Mouse (Mus musculus): ENCODE results near the gene Trmt13. TPM values are rescaled to one million over a fixed set of nuclear protein-coding genes. Genes with fewer than 3 reads are reported as not detected.
"Not testable (repeated sequence)": the region's sequence is repeated elsewhere in the genome, so short reads cannot be mapped to it uniquely, and the experiment has no call there.

Trmt13 gene
- polyA plus RNA-seq, 1 experiment: 17.7 TPM

- Histone ChIP-seq H3K27ac (ENCODE audit: insufficient read depth, low read depth, low read length) (peak within 1 kb of the TSS; percentile 28), H3K4me3 (ENCODE audit: insufficient read depth, low read length) (peak within 1 kb of the TSS; percentile 29), H3K4me1 (ENCODE audit: control insufficient read depth, insufficient read depth, low read length) (peaks cover 16% of the 10 kb centered on the region)
- TF ChIP-seq POLR2A (IDR thresholded peaks at IDR 0.05; ENCODE audit: borderline replicate concordance, low read depth, low read length) (no peak), CTCF (IDR thresholded peaks at IDR 0.05; ENCODE audit: low read depth, low read length) (no peak)
Measured at GRCm38 (mm10) chr3:116562408-116563094, 51.8 kb downstream of the Trmt13 start, which contains the start of gene Lrrc39. Lrrc39 (plus strand) TSS chr3:116562973.

GRCm38 (mm10) chr3:116561315-116561714, 53.1 kb downstream of the Trmt13 start:
- not testable (repeated sequence) for H3K27ac ChIP-seq (ENCODE audit: insufficient read depth, low read depth, low read length); H3K4me3 ChIP-seq (ENCODE audit: insufficient read depth, low read length)

DNA sequence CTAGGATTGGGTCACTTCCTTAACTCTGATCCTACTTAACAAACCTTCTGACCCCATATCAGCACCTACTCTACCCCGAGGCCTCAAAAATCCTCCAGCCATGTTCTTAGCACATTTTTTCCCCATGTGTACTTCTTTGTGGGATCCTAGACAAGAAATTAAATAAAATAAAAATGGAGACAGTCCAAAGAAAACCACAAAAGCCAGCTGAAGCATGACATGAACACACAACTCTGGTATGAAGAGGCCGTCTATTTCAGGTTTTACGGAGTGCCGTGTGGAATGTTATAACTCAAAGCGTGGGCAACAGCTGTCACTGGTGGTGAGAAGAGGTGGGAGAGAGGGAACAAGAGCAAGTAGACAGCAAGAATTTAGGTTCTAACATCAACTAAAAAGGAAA, 63.0 kb downstream of the Trmt13 start:
- Histone ChIP-seq H3K27ac (ENCODE audit: insufficient read depth, low read depth, low read length) (no peak overlapping the region), H3K4me1 (ENCODE audit: control insufficient read depth, insufficient read depth, low read length) (no peaks in the 10 kb centered on the region), H3K4me3 (ENCODE audit: insufficient read depth, low read length) (no peak overlapping the region)
- TF ChIP-seq CTCF (IDR thresholded peaks at IDR 0.05; ENCODE audit: low read depth, low read length): no peak
- TF ChIP-seq POLR2A (IDR thresholded peaks at IDR 0.05; ENCODE audit: borderline replicate concordance, low read depth, low read length): no peak

More at GRCm38 (mm10) chr3:116561315-116561714, 53.1 kb downstream of the Trmt13 start:
- peaks cover 16% of the 10 kb centered on the region for H3K4me1 ChIP-seq (ENCODE audit: control insufficient read depth, insufficient read depth, low read length)

- H3K4me3 ChIP-seq (ENCODE audit: insufficient read depth, low read length): no peak overlapping the region
- no peak overlapping the region for H3K27ac ChIP-seq (ENCODE audit: insufficient read depth, low read depth, low read length)
- peaks cover 7% of the 10 kb centered on the region for H3K4me1 ChIP-seq (ENCODE audit: control insufficient read depth, insufficient read depth, low read length)
- TF ChIP-seq CTCF (IDR thresholded peaks at IDR 0.05; ENCODE audit: low read depth, low read length) (no peak), POLR2A (IDR thresholded peaks at IDR 0.05; ENCODE audit: borderline replicate concordance, low read depth, low read length) (no peak)
Measured at GRCm38 (mm10) chr3:116547430-116547829, 67.0 kb downstream of the Trmt13 start.

- Histone ChIP-seq H3K4me3 (ENCODE audit: insufficient read depth, low read length) (no peak overlapping the region), H3K27ac (ENCODE audit: insufficient read depth, low read depth, low read length) (peak overlapping the region; percentile 18), H3K4me1 (ENCODE audit: control insufficient read depth, insufficient read depth, low read length) (peaks cover 13% of the 10 kb centered on the region)
- TF ChIP-seq POLR2A (IDR thresholded peaks at IDR 0.05; ENCODE audit: borderline replicate concordance, low read depth, low read length): no peak
- no peak for TF ChIP-seq CTCF (IDR thresholded peaks at IDR 0.05; ENCODE audit: low read depth, low read length)
Measured at GRCm38 (mm10) chr3:116542532-116542931, 71.9 kb downstream of the Trmt13 start.

DNA sequence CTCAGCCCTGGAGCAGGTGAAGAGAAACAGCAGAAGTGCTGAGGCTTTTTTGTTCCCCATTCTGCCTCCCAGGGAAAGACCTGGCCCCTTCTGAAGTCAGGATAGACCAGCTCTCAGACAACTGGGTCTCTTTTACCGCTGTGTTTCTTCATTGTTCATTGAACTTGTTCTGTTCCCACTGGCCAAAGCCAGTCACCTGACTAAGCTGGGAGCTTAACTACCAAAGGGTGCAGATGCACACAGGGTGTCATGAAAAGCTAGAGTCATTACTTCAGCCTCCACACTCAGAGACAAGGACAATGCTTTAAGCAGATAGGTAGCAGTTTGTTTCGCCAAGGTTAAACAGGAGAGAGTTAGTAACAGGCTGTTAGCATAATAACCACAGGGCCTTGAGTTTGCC, 72.3 kb downstream of the Trmt13 start:
- TF ChIP-seq POLR2A (IDR thresholded peaks at IDR 0.05; ENCODE audit: borderline replicate concordance, low read depth, low read length): no peak
- H3K4me1 ChIP-seq (ENCODE audit: control insufficient read depth, insufficient read depth, low read length): peaks cover 13% of the 10 kb centered on the region
- peak overlapping the region; percentile 18 for H3K27ac ChIP-seq (ENCODE audit: insufficient read depth, low read depth, low read length)
- H3K4me3 ChIP-seq (ENCODE audit: insufficient read depth, low read length): no peak overlapping the region

- TF ChIP-seq CTCF (IDR thresholded peaks at IDR 0.05; ENCODE audit: low read depth, low read length) (no peak), POLR2A (IDR thresholded peaks at IDR 0.05; ENCODE audit: borderline replicate concordance, low read depth, low read length) (no peak)
- Histone ChIP-seq H3K4me1 (ENCODE audit: control insufficient read depth, insufficient read depth, low read length) (peaks cover 4% of the 10 kb centered on the region), H3K27ac (ENCODE audit: insufficient read depth, low read depth, low read length) (no peak overlapping the region), H3K4me3 (ENCODE audit: insufficient read depth, low read length) (no peak overlapping the region)
Measured at GRCm38 (mm10) chr3:116537200-116537573, 77.2 kb downstream of the Trmt13 start.

GRCm38 (mm10) chr3:116536428-116537199, 77.8 kb downstream of the Trmt13 start:
- TF ChIP-seq POLR2A (IDR thresholded peaks at IDR 0.05; ENCODE audit: borderline replicate concordance, low read depth, low read length): no peak
- TF ChIP-seq CTCF (IDR thresholded peaks at IDR 0.05; ENCODE audit: low read depth, low read length): no peak
- Histone ChIP-seq H3K4me1 (ENCODE audit: control insufficient read depth, insufficient read depth, low read length) (no peaks in the 10 kb centered on the region), H3K27ac (ENCODE audit: insufficient read depth, low read depth, low read length) (no peak overlapping the region), H3K4me3 (ENCODE audit: insufficient read depth, low read length) (no peak overlapping the region)

Other genes starting within 250 kb of the Trmt13 start
- 4.9 and 6.1 TPM in 2 replicates for gene Cdc14a, start 190.6 kb downstream of the Trmt13 start, polyA plus RNA-seq (2012; ENCODE audit: insufficient read depth, insufficient read length, missing spikeins)
- gene Rtca, start 106.4 kb downstream of the Trmt13 start, polyA plus RNA-seq (2012; ENCODE audit: insufficient read depth, insufficient read length, missing spikeins): 22.8 and 26.3 TPM in 2 replicates
- 12.2 and 13.6 TPM in 2 replicates for gene Dbt, start 101.5 kb downstream of the Trmt13 start, polyA plus RNA-seq (2012; ENCODE audit: insufficient read depth, insufficient read length, missing spikeins)
- gene Lrrc39, start 51.6 kb downstream of the Trmt13 start, polyA plus RNA-seq (2012; ENCODE audit: insufficient read depth, insufficient read length, missing spikeins): 0.35 TPM in 1 of 2 replicates, not detected in the other
- gene Sass6, start 19.6 kb downstream of the Trmt13 start, polyA plus RNA-seq (2012; ENCODE audit: insufficient read depth, insufficient read length, missing spikeins): 19.9 and 25.8 TPM in 2 replicates
- 53.9 and 59.8 TPM in 2 replicates for gene Mfsd14a, start 48.1 kb upstream of the Trmt13 start, polyA plus RNA-seq (2012; ENCODE audit: insufficient read depth, insufficient read length, missing spikeins)
- gene Gm43191, start 66.7 kb upstream of the Trmt13 start, polyA plus RNA-seq (2012; ENCODE audit: insufficient read depth, insufficient read length, missing spikeins): not detected in 2 replicates
- gene Slc35a3, start 98.2 kb upstream of the Trmt13 start, polyA plus RNA-seq (2012; ENCODE audit: insufficient read depth, insufficient read length, missing spikeins): 22.8 and 24.1 TPM in 2 replicates
- gene Agl, start 193.6 kb upstream of the Trmt13 start, polyA plus RNA-seq (2012; ENCODE audit: insufficient read depth, insufficient read length, missing spikeins): 21.4 and 23.0 TPM in 2 replicates
- 74.9 and 77.9 TPM in 2 replicates for gene Frrs1, start 244.9 kb upstream of the Trmt13 start, polyA plus RNA-seq (2012; ENCODE audit: insufficient read depth, insufficient read length, missing spikeins)

Data from bone marrow macrophage, adult 2 months (primary cell).